Mouse (Mus musculus) v-Abl transformed pro-B cells (cell line): ENCODE results near the gene Tshr.
"Not testable (repeated sequence)": the region's sequence is repeated elsewhere in the genome, so short reads cannot be mapped to it uniquely, and the experiment has no call there.

Experiments
- in situ Hi-C, 2 experiments: fragments of 400-800 bp; cut with MboI; formaldehyde crosslinking; loops; one replicate each; pipeline ENCODE4 v1.15.1; 2025; ENCODE audit not compliant: unreplicated experiment in 2 of 2

Tshr gene

DNA sequence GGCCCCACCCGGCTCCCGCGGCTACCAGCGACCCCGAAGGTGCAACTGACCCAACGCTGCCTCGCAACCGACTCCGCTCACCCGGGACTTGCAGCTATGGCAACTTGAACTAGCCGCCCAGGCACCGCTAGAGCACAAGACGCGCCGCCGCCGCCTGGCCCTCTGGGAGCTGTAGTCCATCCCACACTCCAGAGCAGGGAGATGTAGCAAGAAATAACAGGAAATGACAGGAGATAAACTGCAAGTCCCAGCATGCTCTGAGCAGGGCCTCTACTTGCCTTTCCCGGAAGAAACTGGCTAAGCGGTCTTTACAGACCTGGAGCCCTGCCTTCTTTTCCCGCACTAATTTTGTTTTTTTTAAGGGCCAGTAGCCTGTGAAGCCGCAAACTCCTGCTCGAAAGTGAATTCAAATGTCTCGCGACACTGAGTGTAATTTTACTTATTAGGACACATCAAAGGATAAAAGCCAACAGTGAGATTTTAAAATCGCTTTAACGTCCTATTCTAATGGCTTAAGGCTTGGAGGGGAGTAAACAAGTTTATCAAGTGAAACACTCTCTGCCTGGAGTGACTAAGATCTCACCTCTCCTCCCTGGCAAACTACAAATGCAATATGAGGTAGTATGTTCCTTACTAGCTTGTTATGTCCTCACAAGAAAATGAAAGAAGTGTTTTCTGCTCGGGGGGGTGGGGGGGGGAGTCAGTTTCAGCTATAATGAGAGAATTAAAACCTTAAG is at the start of gene Tshr, which contains the start of gene Cep128:
Gene Tshr, plus strand, starts transcription at position 283 of the 737 bp plus-strand sequence.
Gene Cep128, minus strand, starts transcription at position 129 of the 737 bp plus-strand sequence.
- in situ Hi-C loops = loop anchor here (5.0 to 10.0 kb wide), 2 partner anchors 203 to 210 kb away; partner anchors contain the start of gene Gtf2a1 (in 1 of the 2)

DNA sequence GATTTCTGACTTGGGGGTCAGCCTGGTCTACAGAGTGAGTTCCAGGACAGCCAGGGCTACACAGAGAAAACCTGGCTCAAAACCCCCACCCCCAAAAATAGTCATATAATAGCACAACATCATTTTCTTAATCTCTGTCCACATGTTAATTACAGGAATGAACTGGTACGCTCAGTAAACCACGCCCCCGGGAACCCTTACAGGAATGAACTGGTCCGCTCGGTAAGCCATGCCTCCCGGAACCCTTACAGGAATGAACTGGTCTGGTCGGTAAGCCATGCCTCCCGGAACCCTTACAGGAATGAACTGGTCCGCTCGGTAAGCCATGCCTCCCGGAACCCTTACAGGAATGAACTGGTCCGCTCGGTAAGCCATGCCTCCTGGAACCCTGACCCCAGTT is 45.7 kb upstream of the Tshr start:
- in situ Hi-C loops = not testable (repeated sequence)

DNA sequence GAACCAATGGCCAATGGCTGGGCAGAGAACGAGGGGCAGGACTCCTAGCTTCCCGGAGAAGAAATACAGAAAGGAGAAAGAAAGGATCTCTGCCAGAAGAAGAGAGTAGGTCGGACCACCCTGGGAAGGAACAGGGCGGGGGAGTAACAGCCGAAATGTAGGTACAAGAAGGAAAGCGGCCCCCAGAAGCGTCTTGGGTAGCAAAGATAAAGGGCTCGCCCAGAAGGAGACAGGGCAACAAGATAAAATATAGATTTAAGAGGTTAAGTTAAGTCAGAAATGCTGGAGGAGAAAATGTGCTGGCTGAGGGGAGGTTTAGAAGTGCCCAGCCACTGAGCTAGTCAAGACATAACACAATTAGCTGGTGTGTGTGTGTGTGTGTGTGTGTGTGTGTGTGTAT is 30.6 kb upstream of the Tshr start:
- in situ Hi-C loops = no loop called here

DNA sequence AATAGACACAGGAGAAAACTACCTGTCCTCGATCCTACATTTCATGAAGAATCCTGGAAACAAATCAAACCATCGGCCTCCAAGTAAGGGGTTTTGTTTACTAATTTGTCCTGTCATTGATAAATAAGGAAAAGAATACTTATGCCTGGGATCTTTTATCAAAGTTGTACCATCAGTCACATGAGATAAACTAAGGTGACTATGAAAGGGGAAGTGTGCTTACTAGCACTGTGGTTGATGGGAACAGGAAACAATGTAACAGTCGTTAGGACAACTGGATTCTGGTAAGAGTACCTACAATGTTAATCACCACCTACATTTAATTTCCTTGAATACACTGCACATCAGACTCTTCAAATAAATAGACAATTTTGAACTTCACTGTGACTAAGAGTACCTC is 15.2 kb upstream of the Tshr start:
- in situ Hi-C loops = no loop called here

DNA sequence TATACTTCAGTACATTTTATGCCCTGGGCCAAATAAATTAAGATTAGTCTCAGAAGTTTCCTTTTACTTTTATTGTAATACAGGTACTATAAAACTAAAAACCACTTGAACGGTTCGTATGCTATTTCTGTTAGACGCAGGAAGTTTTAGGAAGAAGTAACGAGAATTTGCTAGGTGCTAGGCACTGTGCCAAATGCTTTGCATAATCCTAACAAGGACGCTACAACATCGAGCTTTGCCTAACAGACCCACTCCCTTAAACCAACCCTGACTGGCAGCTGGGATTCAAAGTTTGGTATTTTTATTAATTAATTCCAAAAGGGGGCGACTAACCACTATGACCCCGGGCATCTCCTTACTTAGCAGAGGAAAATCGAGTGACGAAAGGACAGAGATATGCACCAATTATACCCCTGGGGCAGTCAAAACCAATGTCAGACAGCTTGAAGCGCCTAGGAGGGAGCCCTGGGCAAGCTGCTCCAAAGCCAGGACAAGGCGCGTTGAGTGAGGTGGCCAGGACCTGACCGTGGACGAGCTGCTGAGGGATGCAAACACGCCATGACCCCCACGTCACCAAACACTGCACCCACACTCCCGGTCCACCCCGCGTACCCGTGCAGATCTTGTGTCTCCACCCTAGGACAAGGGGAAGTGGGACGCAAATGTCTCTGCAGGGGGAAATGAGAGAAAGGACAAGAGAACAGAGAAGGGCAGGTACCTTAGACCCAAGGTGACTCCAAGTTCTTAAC is 673 bp upstream of the Tshr start:
- in situ Hi-C loops = loop anchor here in 1 of 2 experiments (10.0 kb wide), 1 partner anchor 211 kb away; the partner anchor contains the start of gene Gtf2a1

DNA sequence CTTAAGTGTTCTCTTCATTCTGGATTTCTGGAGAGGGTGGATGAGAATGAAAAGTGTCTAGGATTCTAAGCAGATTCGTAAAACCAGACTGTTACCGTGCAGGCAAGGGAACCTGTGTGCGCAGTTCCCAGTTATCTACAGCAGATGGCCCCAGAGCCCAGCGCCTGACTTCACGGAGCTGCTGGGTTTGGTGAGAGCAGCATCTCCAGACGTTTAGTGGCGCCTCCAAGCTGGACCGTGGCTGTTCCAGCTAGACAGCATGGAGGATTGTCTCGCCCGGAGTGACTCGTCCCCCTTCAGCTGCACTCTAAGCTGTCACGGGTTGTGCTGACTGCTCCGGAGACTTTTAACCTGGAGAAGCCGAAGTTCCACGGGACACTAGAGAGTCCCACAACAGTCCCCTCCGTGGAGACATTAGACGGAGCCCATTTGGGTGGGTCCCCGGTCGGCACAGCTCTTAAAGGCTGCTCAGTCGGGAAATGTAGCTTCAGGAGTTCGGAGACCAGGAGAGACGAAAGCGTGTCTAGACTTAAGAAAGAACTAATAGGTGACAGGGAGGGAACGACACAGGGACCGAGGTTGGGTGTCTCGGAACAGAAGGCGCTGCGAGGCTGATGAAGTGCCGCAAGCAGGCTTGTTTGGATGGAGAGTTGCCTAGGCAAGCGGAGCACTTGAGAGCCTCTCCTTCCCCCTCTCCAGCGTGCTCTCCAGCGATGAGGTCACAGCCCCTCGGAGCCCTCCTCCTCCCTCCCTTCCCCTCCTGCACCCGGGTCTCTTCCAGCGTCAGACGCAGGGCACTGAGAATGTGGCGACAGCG is 16.1 kb downstream of the Tshr start:
- in situ Hi-C loops = loop anchor here in 1 of 2 experiments (25.0 kb wide), 1 partner anchor 387 kb away; the partner anchor contains the start of gene Ston2

DNA sequence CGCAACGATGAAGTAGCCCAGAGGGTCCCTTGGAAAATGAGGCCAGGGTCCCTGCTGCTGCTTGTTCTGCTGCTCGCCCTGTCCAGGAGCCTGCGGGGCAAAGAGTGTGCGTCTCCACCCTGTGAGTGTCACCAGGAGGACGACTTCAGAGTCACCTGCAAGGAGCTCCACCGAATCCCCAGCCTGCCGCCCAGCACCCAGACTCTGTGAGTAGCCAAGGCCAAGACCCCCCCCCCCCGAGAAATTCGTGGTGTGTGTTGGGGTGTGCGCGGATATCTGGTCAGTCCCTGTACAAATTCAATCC is 16.6 kb downstream of the Tshr start:
- in situ Hi-C loops = loop anchor here in 1 of 2 experiments (25.0 kb wide), 1 partner anchor 386 kb away; the partner anchor contains the start of gene Ston2

DNA sequence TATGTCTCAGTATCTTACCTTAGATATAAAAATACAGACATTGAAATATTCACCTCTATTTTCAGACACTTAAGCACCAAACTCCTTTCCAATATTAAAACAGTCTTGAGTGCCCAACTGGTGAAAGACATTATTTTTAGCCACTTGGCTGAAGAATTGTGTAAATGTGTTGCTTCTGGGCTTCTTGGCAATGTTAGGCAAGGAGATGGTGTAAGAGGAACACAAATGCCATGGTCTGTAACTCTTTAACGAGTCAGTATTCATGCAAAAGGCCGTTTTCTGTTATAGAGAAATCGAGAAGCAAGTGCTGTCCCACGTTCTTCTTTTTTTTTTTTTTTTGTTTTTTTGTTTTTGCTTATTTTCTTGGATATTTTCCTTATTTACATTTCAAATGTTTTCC is 25.9 kb downstream of the Tshr start:
- in situ Hi-C loops = loop anchor here in 1 of 2 experiments (25.0 kb wide), 1 partner anchor 377 kb away; the partner anchor contains the start of gene Ston2

DNA sequence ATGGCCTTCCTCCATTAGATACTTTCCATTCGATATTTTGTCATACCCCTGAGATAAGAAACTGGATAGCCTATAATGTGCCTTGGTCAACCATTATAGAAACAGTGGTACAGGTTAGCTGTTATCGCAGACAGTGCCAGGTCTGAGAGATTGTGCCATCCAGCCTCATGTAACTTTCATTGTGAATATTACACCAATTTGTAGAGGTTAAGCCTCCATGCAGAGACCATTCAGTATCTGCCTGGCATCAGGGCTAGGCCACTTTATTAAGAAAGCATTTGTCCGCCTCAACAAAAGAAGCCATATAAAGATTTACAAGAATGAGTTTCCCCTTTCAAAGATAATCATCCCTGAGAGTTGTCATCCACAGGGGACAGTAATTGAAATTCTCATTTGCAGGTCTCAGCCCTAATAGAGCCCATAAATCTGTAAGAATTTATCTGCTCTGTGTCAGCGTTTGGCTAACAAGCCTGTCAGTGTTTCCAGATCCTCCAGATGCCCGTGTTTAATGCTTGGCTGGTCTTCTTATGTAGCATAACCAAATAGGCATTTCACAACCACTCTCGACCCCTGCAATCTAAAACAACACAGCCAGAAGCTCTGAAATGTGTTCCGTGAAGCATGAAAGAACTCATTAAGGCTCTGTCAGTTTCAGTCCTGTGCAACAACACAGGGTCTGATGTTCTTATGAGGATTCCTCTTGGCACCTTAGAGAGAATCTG is 28.3 kb downstream of the Tshr start:
- in situ Hi-C loops = loop anchor here in 1 of 2 experiments (25.0 kb wide), 1 partner anchor 375 kb away; the partner anchor contains the start of gene Ston2

DNA sequence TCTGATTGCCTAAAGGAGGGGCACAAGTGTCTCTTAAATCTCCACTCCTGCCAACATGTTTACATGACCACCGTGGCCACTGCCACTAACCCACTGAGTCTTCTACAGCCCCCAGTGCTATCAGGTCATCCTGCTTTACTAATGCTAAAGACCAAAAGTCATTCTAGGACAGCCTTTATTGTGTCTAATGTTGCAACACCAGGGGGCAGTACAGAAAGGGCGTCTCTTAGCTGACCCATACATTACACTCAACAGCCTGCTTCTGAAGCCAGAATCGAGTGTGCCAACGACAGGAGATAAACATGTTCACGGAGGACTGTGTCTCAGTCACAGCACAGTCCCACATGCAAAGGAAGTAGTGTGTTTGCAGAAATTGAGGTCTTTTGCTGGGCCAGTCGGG is 30.7 kb downstream of the Tshr start:
- in situ Hi-C loops = loop anchor here in 1 of 2 experiments (25.0 kb wide), 1 partner anchor 372 kb away; the partner anchor contains the start of gene Ston2

DNA sequence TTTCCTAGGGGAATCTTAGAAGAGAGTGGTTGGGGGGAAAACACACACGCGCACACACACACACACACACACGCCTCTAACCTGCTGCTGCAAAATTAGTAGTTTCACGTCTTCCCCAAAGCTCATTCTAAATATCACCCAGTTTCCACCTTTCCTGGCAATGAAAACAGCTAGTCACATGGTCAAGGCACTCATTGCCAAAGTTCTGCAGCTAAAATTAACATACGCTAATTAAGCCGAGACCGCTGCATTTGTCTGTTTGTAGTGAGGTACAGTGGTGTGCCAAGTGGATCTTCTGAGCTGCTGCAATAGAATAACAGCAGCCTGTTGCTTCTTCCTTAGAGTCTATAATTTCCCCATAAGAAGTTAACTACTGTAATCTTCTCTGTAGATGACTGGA is 32.5 kb downstream of the Tshr start:
- in situ Hi-C loops = loop anchor here in 1 of 2 experiments (25.0 kb wide), 1 partner anchor 370 kb away; the partner anchor contains the start of gene Ston2

DNA sequence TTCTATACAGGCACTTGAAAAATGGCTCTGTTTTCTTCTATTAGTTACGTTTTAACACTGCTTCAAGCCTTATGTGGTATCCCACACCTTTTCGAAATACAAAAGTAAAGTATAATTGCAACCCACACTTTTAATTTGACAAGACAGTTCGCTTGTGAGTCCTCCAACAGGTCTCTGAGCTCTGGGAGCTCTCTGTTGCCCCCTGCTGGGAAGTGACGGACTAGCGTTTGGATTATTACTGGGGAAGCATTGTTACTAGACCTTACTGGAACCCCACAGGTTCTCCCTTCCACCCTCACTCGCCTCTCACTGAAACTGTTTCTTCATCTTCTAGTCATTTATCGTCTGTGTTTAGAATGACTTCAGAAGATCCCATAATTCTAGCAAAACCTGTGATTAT is 34.4 kb downstream of the Tshr start:
- in situ Hi-C loops = loop anchor here in 1 of 2 experiments (25.0 kb wide), 1 partner anchor 369 kb away; the partner anchor contains the start of gene Ston2

DNA sequence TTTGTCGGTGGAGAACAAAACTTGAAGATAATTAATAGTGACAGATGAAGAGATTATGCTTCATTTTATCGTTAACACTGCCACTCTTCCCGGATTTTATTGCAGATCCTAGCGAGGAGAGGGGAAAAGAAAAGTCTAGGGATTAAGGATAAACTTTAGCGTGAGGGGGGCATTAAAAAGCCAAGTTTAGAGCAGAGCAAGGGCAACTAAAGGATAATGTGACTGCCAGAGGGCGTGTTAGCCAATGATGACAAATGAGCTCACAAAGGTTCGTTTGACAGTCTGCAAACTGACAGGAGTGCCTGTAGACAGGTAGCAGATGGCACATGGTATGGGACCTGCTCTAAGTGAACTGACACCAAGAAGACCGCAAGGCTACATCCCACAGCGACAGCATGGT is 36.9 kb downstream of the Tshr start:
- in situ Hi-C loops = loop anchor here in 1 of 2 experiments (25.0 kb wide), 1 partner anchor 366 kb away; the partner anchor contains the start of gene Ston2

DNA sequence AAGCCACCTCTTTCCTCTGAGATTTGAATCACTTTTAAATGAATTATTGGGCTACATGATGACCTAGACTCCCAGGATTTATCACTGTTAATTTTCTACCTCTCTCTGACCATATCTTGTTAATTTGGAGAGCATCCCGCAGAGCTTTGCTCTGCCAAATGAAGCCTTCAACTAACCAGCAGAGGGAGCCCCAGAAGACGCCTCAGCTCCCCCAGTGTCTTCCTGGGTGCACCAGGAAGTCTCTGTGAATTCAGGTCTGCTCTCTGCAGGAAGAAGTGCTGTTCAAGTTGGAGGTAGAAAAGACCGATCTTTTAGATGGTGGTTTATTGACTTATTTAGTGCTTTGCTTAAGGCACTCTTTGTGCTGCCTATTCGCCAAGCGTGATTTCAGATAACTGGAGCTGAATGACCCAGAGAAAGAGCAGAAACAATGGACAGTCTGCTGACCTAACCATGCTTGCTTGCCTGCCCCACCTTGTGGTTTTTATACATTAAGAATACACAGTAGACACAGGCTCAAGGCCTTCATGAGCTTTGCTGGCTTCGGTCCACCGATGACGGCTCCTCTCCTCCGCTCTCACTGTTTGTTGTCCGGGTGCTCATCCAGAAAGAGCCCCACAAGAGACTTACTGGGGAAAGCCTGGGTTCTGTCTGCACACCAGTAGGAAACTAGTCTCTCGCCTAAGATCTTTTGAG is 38.9 kb downstream of the Tshr start:
- in situ Hi-C loops = loop anchor here in 1 of 2 experiments (25.0 kb wide), 1 partner anchor 364 kb away; the partner anchor contains the start of gene Ston2

DNA sequence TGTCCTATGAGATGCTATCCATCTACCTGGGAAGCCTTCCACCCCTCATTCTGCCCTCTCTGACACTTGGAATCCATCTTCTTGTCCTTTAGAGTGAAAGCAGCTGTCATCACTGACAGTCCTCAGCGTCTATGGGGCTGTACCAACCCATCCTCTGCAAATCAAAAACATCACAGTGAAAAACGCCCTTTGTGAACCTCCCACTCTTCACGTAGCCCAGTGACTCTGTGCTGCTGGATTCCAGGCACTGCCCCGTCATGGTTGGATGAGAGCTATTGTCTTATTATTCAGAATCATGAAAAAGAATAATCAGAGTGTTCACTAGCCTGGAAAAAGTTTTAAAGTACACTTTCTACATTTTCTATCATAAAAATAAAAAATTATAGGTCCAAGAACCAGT is 42.1 kb downstream of the Tshr start:
- in situ Hi-C loops = no loop called here

DNA sequence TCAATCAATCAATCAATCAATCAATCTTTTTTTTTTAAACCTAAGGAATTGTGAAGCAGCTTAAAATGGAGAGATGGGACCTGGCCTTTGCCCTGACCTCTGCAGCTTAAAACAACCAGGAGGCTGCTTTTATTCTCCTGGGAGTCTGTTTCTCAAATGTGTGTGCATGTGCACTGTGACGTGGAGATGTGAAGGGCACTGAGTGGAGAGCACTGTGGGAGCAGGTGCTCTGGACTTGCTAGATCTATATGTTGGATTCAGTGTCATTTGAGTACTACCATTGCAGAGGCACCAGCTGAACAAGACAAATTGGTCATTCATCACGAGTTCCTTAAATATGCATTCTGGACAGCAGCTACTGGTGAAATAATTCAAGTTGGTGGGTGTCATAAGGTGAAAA is 42.8 kb downstream of the Tshr start:
- in situ Hi-C loops = no loop called here

DNA sequence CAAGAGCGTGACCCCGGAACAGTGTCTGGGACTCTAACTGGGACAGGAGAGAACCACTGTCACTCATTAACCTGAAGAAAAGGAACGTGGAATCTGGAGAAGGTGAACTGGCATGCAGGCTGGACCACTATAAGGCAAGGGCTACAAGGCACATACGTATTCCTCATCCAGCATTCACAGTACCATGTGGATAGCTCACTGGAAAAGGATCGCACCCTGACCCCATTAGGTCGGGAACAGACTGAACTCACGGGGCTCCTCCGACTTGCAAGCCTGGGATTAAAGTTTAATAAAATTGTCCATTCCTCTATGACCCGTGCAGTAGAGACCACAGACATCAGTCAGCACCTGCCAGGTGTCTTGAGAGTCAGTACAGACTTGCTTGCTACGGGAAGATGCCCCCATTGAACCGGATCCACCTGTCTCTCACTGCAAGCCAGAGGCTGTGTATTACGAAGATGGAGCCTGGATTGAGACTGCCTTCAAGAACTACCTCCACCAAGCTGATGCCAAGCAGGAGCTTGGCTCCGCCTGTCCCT is 97.9 kb downstream of the Tshr start:
- in situ Hi-C loops = no loop called here

DNA sequence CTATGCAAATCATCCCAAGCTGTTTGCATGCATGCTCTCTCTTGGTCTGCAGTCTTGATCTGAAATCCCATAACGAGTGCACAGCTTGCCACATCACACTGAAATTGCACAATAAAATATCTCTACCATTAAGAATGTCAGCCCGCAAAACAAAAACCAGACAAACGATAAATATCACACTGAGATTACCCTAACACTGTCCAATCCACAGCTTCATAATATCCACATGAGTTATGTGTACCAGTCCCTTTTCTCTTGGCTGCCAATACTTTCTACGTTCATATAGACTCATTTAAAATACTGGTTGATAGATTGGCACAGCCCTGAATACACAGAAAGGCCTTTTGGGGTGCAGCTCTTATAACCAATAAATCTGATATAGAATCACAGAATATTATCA is 102.0 kb downstream of the Tshr start:
- in situ Hi-C loops = no loop called here

DNA sequence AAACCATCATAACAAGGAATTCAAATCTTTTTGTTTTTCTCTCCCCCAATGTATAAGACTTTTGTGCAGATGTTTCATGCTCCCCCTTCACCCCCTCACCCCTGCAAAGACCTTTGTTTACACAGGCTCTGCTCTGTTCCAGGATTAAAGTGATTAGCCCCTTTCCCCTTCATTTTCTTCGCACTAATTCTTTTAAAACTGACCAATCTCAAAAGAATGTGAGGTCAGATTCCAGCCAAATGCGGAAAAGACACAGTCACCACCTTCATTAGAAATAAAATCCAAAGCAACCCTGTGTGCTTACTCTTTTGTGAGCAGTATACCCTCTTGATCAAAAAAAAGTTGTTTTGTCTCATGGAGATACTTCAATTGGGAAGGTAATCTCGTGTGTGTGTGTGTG is 104.0 kb downstream of the Tshr start:
- in situ Hi-C loops = no loop called here
